Mouse (Mus musculus) brown adipose tissue, adult 24 weeks (tissue): Measurements from ENCODE around the gene Gfpt2. TPM values are rescaled to one million over a fixed set of nuclear protein-coding genes. Genes with fewer than 3 reads are reported as not detected.

Source experiments
- H3K27ac ChIP-seq: fragments of 200-500 bp; replicated peaks from 2 replicates; pipeline ENCODE4 v1.5.1; 2012; ENCODE audit warnings: low read depth, mild to moderate bottlenecking, low read length
- H3K4me1 ChIP-seq: fragments of 200-500 bp; 2 replicates; pipeline ENCODE4 v1.6.1; 2012; ENCODE audit warnings: low read length, mixed read lengths; ENCODE audit not compliant: control insufficient read depth, insufficient read depth, insufficient read length
- H3K4me3 ChIP-seq: fragments of 200-500 bp; 2 replicates; pipeline ENCODE4 v1.5.1; 2012; ENCODE audit warnings: low read depth, mild to moderate bottlenecking, low read length, moderate library complexity; ENCODE audit not compliant: insufficient read depth
- polyA plus RNA-seq: library from polyadenylated mRNA; stranded (reverse); fragments of >200 nt; gene quantifications from 2 replicates; pipeline ENCODE4 v1.2.4, GENCODE M21; 2012; ENCODE audit not compliant: missing spikeins, insufficient read depth, insufficient read length

Gene Gfpt2
- polyA plus RNA-seq, 1 experiment = 14.4 TPM

DNA sequence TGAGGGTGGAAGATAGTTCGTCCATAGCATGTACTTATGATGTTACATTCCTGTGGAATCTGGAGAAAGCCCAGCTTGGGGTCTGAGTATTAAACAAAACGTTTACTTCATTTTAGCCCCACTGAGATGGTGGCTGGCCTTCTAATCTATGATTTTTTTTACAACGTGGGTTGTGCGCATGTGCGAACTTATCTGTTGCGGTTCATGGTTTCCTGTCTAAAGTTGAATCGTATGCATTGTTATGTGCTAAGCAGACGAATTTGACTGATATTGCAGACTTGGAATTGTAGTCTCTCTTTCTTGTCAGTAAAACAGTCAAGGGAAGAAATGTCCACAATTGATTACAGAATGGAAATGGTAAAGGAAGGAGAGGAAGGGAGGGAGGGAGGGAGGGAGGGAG is 17.9 kb downstream of the Gfpt2 start:
- Histone ChIP-seq H3K4me3 (no peak overlapping the region), H3K27ac (no peak overlapping the region), H3K4me1 (no peaks in the 10 kb centered on the region)

DNA sequence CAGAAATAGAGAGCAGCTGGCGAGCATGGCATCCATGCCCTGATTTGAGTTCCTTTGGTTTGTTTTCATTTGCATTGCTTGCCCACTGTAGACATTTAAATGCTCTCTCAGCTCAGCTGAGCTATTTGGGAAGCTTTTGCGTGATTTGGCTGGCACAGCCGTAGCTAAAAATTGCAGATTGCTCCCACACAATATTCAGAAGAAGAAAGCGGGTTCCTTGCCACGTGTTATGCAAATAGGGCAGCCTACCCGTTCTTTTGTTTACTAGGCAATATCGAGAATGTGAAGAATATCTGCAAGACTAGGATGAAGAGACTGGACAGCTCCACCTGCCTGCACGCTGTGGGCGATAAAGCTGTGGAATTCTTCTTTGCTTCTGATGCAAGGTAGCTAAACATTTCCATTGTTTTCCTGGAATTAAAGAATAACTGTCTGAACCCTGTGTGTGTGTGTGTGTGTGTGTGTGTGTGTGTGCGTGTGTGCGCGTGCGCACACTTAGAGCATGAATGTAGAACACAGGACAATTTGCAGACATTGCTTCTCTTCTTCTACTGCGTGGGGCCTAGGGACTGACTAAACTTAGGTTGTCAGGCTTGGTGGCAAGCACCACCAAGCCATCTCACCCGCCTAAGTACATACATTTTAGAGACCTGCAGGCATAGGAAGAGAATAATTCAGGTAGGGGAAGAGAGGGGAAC is 25.0 kb downstream of the Gfpt2 start:
- H3K4me3 ChIP-seq = no peak overlapping the region

DNA sequence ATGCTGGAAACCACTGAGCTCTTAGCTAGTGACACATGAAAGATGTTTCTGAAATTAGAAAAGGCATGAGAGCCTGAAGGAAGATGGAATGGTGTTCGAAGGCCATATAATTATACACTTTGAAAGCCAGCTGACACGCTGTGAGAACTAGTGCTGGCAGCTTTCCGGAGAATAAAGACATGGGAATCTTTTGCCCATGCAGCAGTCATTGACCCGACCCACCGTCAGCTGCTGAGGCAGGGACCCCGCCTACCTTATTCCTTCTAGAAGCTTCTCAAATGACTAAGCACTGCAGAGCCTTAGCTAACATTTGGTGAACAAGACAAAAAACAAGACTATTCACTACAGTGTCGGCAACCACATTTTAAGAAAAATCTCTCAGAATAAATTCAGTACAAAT is 25.7 kb downstream of the Gfpt2 start:
- Histone ChIP-seq H3K27ac (no peak overlapping the region), H3K4me3 (no peak overlapping the region), H3K4me1 (no peaks in the 10 kb centered on the region)

More for the DNA sequence above, 25.0 kb downstream of the Gfpt2 start:
- no peaks in the 10 kb centered on the region for H3K4me1 ChIP-seq
- no peak overlapping the region for H3K27ac ChIP-seq

DNA sequence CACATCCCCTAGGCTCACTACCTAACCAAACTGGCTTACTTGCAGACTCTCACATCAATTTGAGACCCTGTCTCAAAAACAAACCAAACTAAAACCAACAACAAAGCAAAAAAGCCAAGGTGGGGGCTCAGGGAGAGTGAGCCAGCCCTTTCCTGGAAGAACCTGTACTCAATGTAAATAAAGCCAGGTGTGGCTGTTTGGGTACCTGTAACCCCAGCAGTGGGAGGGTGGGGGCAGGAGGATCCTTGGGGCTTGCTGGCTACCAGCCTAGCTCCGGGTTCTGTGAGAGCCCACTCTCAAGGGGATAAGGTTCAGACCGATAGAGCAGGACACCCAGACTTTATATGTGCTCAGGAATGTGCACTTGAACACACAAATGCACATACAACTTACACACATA is 26.9 kb downstream of the Gfpt2 start:
- no peaks in the 10 kb centered on the region for H3K4me1 ChIP-seq
- no peak overlapping the region for H3K4me3 ChIP-seq
- no peak overlapping the region for H3K27ac ChIP-seq

DNA sequence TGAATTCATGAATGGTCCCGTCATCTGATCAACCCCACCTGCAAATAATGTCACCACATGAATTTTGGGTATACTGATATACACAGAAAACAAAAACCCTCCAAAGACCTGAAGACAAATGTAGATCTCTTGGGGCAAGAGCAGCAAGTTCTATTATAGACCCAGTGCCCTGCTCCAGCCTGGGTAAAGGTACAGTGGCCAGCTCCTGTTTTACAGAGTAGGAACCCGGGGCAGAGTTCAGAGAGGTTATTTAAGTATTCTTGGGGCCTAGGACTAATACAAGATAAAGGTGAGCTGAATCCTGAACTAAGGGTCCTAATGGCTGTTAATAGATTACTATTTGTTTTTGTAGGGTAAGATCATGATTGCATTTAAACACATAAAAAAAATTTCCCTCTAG is 27.6 kb downstream of the Gfpt2 start:
- Histone ChIP-seq H3K4me3 (no peak overlapping the region), H3K4me1 (no peaks in the 10 kb centered on the region), H3K27ac (no peak overlapping the region)

DNA sequence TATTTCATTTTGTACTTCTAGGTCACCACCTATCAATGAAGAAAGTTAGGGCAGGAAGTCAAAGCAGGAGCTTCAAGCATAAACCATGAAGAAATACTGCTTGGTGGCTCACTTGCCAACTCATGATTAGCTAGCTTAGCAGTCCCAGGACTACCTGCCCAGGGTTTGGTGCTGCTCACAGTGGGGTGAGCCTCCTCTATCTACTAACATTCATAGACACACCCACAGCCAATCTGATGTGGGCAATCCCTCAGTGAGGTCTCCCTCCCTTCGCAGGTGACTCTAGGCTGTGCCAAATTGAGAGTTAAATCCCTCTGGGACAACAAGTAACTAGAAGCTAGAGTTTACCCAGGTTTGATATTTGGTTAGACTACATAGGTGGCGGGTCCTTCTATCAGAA is 28.4 kb downstream of the Gfpt2 start:
- Histone ChIP-seq H3K27ac (no peak overlapping the region), H3K4me3 (no peak overlapping the region), H3K4me1 (no peaks in the 10 kb centered on the region)

DNA sequence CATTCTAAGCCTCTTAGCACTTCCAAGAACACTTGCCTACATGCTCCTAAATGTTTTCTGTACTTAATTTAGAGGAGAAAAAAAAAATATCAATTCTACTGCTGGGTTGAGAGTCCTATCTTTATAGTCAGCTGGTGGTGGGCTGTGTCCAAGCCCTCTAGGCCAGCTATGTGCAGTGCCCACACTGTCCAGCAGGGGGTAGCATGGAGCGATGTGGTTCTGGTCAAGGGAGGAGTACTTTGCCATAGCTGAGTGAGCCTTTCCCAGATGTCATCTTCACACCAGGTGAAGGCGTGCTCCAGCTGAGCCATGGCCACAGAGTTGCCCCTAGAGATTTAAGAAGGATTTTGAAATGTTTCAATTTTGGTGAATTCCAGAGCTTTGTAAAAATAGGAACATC is 30.9 kb downstream of the Gfpt2 start:
- no peak overlapping the region for H3K4me3 ChIP-seq
- H3K27ac ChIP-seq = no peak overlapping the region

DNA sequence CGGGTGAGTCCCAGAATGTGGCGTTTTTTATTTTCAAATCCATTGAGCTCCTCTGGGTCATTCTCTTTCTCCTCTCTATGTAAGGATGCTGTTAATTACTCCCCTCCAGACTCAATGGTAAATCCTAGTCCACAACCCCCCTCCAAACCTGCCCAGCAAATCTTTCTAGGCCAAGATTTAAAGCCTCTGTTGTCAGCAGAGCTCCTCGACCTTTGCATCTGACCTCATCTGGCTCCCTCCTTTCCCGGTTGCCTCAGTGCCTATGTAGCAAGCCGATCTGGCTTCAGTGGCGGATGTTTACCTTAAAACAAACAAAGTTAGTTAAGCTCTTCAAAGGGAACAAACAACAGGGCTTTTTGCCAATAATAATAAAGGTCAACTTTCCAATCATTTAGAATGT is 33.3 kb downstream of the Gfpt2 start:
- H3K4me3 ChIP-seq = no peak overlapping the region
- no peaks in the 10 kb centered on the region for H3K4me1 ChIP-seq
- no peak overlapping the region for H3K27ac ChIP-seq

More for the DNA sequence above, 30.9 kb downstream of the Gfpt2 start:
- no peaks in the 10 kb centered on the region for H3K4me1 ChIP-seq

DNA sequence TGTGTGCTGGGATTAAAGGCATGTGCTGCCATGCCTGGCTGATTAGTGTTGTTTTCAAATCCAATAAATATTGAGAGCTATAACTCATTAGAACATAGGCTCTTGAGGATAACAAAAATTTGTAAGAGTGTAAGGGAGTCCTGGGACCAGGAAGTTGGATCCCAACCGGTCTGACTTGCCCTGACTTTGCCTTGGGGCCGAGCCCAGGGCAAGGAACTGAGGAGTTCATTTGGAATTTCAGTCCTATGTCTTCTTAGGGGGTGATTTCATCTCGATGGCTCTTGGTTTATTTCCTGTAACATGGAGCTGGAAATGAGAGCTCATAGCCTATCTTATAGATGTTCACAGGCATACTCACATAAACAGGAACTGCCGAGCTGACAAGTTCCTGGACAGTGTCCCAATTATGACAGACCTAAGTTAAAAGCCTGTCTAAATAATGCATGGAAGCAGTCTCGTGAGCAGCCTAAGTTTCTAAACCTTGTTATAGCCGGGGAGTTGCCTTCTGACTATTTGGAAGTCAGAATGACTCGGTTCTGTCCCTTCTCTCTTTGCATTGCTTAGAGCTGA is 35.3 kb downstream of the Gfpt2 start:
- Histone ChIP-seq H3K4me1 (no peaks in the 10 kb centered on the region), H3K27ac (no peak overlapping the region), H3K4me3 (no peak overlapping the region)

DNA sequence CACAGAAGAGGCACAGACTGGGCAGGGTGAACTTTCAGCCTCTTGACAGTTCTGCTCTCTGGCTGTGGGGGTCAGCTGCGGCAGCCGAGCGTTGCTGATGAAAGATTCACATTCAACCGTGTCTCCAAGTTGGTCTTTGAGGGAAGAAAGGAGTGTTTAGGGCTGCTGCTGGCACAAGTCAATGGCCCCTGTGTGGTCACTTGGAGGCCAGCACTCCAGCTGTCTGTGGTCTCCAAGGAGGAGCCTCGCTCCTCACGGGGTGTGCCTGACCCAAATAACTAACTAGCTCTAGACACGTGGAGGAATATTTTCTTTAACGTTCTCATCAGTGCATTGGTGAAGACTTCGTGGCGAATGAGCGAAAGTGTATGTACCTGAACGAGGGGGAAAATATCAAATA is 38.0 kb downstream of the Gfpt2 start:
- no peaks in the 10 kb centered on the region for H3K4me1 ChIP-seq
- no peak overlapping the region for H3K27ac ChIP-seq
- H3K4me3 ChIP-seq = no peak overlapping the region

DNA sequence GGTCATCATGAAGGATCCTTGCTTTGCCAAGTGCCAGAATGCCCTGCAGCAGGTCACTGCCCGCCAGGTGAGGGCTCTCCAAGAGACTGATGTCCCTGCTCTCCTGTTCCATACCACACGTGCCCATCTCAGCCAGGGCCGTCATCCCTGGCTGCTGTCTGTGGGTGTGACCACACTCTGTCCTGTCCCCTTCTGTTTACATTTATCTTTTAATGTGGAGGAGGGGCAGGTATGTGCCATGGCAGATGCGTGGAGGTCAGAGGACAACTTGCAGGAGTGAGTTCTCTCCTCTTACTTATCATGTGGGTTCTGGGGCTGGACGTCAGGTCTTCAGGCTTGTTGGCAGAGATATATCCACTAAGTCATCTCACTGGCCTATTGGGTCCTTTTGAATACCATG is 39.0 kb downstream of the Gfpt2 start:
- H3K27ac ChIP-seq = no peak overlapping the region
- no peaks in the 10 kb centered on the region for H3K4me1 ChIP-seq
- no peak overlapping the region for H3K4me3 ChIP-seq

DNA sequence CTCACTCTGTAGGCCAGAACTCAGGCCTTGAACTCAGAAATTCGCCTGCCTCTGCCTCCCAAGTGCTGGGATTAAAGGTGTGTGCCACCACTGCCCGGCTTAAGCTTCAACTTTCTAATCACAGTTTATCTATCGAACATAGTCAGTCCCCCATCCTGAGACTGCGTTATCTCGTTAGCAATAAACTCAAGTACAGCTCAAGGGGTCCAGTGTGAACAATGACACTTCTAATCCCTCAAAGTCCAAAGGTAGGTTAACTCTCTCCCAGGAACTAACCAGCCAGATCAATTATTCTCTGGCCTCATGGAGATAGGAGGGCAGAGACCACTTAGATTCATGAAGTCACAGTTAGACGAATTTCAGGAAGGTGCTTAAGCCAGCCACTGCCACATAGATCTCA is 40.3 kb downstream of the Gfpt2 start:
- Histone ChIP-seq H3K4me1 (no peaks in the 10 kb centered on the region), H3K27ac (no peak overlapping the region), H3K4me3 (no peak overlapping the region)

DNA sequence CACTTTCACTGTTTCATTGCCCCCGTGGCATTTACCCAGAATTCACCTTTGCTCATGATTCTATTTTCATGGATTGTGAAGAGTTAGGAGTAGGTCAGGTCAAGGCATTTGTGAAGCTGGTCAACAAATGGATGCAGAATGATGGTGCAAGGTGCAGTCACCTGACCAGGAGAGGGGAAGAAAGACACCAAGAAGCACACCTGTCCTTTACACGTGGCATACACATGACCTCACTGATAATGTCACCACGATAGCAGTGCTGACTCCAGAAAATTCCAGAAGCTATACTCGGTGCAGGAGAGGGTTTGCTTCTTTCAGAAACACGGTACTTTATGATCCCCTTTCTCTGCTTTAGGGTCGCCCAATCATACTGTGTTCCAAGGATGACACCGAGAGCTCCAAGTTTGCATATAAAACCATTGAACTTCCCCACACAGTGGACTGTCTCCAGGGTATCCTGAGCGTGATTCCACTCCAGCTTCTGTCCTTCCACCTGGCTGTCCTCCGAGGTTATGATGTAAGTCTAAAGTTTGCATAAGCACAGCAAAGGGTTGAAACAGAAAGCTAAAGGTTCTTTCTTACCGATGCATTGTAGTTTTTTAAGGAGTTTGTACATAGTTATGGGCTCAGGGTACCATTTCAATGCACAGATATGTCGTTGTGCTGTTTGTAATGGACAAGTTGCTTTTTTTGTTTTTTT is 41.4 kb downstream of the Gfpt2 start:
- Histone ChIP-seq H3K27ac (no peak overlapping the region), H3K4me3 (no peak overlapping the region), H3K4me1 (no peaks in the 10 kb centered on the region)

DNA sequence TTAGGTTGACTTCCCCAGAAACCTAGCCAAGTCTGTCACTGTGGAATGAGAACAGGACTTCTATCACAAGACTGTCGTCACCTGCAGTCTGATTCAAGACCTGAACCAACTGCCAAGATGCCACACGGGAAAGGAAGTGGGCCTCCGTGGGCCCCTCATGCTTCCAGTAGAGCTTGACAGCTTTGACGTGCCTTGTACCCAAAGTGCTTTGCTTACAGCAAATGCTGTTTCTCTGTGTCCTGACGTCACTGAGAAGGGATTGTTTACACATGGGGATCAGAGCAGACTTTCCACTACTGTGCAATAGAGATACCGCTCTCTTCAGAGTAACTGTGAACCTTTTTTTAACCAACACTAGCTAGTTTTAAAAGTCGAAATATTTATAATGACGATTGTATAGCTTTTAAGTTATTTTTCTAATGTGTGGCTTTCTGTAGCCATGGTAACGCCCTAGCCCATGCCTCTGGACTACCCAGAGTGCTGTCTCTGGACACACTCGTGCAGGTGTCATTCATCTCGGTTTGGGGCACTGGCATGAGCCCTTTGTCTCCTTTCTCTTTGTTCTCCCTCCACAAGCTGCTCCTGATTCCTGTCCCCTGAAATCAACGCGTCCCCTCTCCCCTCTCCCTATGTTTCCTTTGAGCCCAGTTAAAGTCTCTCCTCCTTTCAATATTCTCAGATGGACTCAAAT is 43.9 kb downstream of the Gfpt2 start:
- no peaks in the 10 kb centered on the region for H3K4me1 ChIP-seq
- H3K27ac ChIP-seq = no peak overlapping the region
- H3K4me3 ChIP-seq = no peak overlapping the region

DNA sequence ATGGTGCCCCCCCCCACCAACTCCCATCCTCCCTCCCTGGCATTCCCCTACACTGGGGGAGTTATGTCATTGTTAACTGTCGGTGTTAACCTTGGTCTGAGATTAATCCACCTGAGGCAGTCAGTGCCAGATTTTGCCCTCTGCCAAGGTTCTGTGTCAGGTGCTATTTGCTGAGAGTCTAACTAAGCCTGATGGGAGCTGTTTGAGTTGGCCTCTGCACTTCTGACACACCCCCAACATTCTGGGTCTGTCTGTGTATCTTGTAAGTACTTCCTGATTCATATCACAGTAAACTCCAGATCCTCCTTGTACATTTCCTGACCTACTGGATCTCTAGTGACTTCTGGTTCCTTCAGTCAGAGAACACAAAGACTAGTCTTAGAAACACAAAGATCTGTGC is 46.7 kb downstream of the Gfpt2 start:
- H3K4me3 ChIP-seq = no peak overlapping the region
- H3K4me1 ChIP-seq = no peaks in the 10 kb centered on the region
- no peak overlapping the region for H3K27ac ChIP-seq
